Mouse (Mus musculus) midbrain, postnatal 0 days (tissue): Measurements from ENCODE around the gene 0610030E20Rik. TPM values are rescaled to one million over a fixed set of nuclear protein-coding genes. Genes with fewer than 3 reads are reported as not detected.

Experiments used
- ATAC-seq: fragments of 200-750 bp; cut with Nextera tagmentation; 2 replicates; pipeline ENCODE4 v1.8.0; 2017; ENCODE audit warnings: moderate number of reproducible peaks, mild to moderate bottlenecking, moderate TSS enrichment, moderate library complexity; ENCODE audit not compliant: low FRiP score
- DNase-seq: peaks from one replicate; pipeline ENCODE4 v3.0.0-alpha.2; 2015; ENCODE audit warnings: low spot score
- H3K27ac ChIP-seq: fragments of 300-500 bp; sonication (generic); 2 replicates; pipeline ENCODE4 v1.5.1; 2014; ENCODE audit warnings: low read depth, mild to moderate bottlenecking, low read length, mixed read lengths
- H3K27me3 ChIP-seq: fragments of 300-500 bp; sonication (generic); 2 replicates; pipeline ENCODE4 v1.6.1; 2014; ENCODE audit warnings: low read length, control low read depth, mixed read lengths; ENCODE audit not compliant: insufficient read depth
- H3K36me3 ChIP-seq: fragments of 300-500 bp; sonication (generic); 2 replicates; pipeline ENCODE4 v1.6.1; 2014; ENCODE audit warnings: low read length, control low read depth, mixed read lengths; ENCODE audit not compliant: insufficient read depth
- H3K4me1 ChIP-seq: fragments of 300-500 bp; sonication (generic); 2 replicates; pipeline ENCODE4 v1.6.1; 2014; ENCODE audit warnings: mild to moderate bottlenecking, control low read depth, antibody characterized with exemption, low read length, mixed read lengths; ENCODE audit not compliant: insufficient read depth
- H3K4me2 ChIP-seq: fragments of 300-500 bp; sonication (generic); 2 replicates; pipeline ENCODE4 v1.6.1; 2014; ENCODE audit warnings: low read depth, mild to moderate bottlenecking, low read length, mixed read lengths; ENCODE audit not compliant: poor library complexity, severe bottlenecking
- H3K4me3 ChIP-seq: fragments of 300-500 bp; sonication (generic); 2 replicates; pipeline ENCODE4 v1.5.1; 2014; ENCODE audit warnings: low read depth, mild to moderate bottlenecking, low read length, moderate library complexity
- H3K9ac ChIP-seq: fragments of 300-500 bp; sonication (generic); replicated peaks from 2 replicates; pipeline ENCODE4 v1.6.1; 2014; ENCODE audit warnings: mild to moderate bottlenecking, low read length, moderate library complexity, mixed read lengths; ENCODE audit not compliant: poor library complexity, severe bottlenecking
- H3K9me3 ChIP-seq: fragments of 300-500 bp; sonication (generic); 2 replicates; pipeline ENCODE4 v1.6.1; 2016; ENCODE audit warnings: low read length, control low read depth
- CTCF ChIP-seq: IDR thresholded peaks from 2 replicates; pipeline ENCODE4 v1.5.1; 2016; ENCODE audit warnings: antibody characterized with exemption, mild to moderate bottlenecking
- WGBS: fragments of 180-500 bp; shearing (Covaris S2); extraction: QIAGEN DNeasy Blood & Tissue Kit; methylation state at CpG from one replicate; pipeline ENCODE4 v1.1.7; 2014; 5-methylcytosine and 5-hydroxymethylcytosine counted together
- polyA plus RNA-seq: library from polyadenylated mRNA; unstranded; fragments of >200 nt; fragmentation: Nextera tagmentation; extraction: Ambion mirVana; gene quantifications from 2 replicates; pipeline ENCODE4 v1.2.1, GENCODE M21; 2015
- total RNA-seq: library from RNA; depleted of rRNA; stranded (reverse); fragments of >200 nt; gene quantifications from 2 replicates; pipeline ENCODE4 v1.2.3, GENCODE M21; 2014

0610030E20Rik gene
- total and polyA plus RNA-seq, 2 experiments from 2014 or later, result 10.0 to 14.7 TPM

DNA sequence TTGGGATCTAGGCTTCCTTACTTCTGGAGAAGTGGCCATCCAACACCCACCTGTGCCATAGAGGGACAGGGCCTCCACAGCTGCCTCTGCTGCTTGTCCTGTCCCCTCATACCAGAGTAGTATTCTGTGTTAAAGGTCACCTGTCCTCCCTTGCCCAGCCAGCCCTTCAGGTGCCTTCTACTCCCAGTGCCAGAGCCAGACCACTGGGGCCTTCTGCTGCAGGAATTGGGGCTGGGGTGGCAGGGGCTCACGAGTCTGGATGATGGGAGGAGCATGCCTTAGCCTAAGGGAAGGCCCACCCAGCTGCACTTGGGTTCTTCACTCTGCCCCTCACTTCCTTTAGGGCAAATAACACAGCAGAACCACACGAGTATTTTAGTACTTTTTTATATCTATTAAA lies 12.2 kb downstream of the 0610030E20Rik start:
- peaks cover 15% of the 10 kb centered on the region for H3K4me1 ChIP-seq
- H3K36me3 ChIP-seq, result peaks cover 27% of the 10 kb centered on the region
- no peak overlapping the region for H3K9ac ChIP-seq
- no peaks in the 10 kb centered on the region for H3K27me3 ChIP-seq
- no peak for TF ChIP-seq CTCF
- no peak overlapping the region for H3K4me3 ChIP-seq
- DNase-seq (no peak), ATAC-seq (no peak)
- no peak overlapping the region for H3K4me2 ChIP-seq
- 77% methylated on average over 2 of the region's 2 CpGs for WGBS
- H3K9me3 ChIP-seq, result no peaks in the 10 kb centered on the region
- no peak overlapping the region for H3K27ac ChIP-seq

DNA sequence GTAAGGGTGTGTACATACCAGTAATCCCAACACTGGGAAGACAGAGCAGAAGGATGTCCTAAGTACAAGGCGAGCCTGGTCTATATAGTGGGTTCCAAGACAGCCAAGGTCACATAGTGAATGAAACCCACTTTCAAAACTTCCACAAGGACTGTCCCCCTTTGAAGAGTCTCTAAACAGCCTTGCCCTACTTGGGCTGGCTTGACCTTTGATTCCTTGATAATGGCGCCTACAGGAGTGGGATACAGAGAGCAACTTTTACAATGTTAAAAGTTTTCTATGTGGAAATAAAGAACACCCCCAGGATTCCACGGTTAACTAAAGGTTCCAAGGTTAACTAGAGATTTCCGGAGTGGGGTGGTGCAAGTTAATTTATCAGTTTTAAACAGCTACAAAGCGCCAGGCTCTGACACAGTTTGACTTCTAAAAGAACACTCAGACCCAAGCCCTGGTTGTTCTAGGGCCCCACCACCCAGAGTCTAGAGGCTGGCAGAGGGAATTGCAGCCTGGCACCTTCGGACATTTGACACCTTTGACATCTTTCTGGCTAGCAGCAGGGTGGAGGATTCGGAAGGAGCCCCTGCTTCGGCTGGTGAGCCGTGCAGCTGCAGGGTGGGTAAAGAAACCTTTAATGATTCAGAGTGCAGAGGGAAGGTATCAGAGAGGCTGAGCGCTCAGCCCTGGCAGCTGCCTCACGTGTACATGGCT lies 12.9 kb downstream of the 0610030E20Rik start:
- DNase-seq (no peak), ATAC-seq (no peak)
- Histone ChIP-seq H3K27me3 (no peaks in the 10 kb centered on the region), H3K36me3 (peaks cover 27% of the 10 kb centered on the region), H3K27ac (no peak overlapping the region), H3K9me3 (no peaks in the 10 kb centered on the region), H3K4me1 (peaks cover 8% of the 10 kb centered on the region), H3K4me3 (no peak overlapping the region), H3K9ac (no peak overlapping the region), H3K4me2 (no peak overlapping the region)
- 84% methylated on average over 11 of the region's 11 CpGs for WGBS
- TF ChIP-seq CTCF, result no peak

DNA sequence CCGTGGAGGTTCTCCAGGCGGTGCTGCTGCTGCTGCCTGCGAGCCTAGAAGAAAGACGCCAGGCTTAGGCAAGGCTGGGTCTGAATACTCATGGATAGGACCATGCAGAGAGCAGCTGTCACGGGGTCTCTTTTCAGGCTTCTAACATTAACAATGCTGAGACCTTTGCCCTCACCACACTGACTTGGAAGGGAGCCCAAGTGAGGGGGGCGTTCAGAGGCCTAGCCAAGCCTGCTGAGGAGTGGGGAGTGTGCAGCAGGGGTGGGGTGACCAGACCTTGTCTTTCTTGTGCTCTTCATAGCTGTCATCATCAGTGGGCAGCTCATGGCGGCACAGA lies 13.4 kb downstream of the 0610030E20Rik start:
- no peak for TF ChIP-seq CTCF
- Histone ChIP-seq H3K9me3 (no peaks in the 10 kb centered on the region), H3K36me3 (peaks cover 27% of the 10 kb centered on the region), H3K4me2 (no peak overlapping the region), H3K4me1 (peaks cover 8% of the 10 kb centered on the region), H3K4me3 (no peak overlapping the region), H3K27me3 (no peaks in the 10 kb centered on the region), H3K27ac (no peak overlapping the region), H3K9ac (no peak overlapping the region)
- no peak for ATAC-seq
- WGBS, result 56% methylated on average over 7 of the region's 7 CpGs
- no peak for DNase-seq

DNA sequence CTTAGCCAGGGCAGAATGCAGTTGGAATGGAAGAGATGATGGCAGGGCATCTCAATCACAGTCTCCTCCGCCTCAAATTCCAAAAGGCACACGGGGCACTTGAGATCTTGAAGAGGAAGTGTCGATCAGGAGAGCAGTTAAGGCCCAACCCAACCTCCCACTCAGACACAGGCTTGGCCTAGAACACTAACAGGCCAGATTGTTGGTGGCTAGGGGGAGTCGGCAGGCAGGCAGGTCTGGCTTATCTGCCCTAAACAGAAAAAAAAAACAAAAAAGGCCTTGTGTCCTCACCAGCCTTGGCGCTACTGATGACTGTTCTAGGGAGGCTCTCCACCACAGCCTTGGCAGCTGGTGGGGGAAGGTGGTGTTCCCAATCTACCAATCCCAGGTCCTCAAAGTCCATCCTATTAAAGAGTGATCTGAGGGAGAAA lies 14.0 kb downstream of the 0610030E20Rik start:
- H3K27ac ChIP-seq, result no peak overlapping the region
- H3K4me3 ChIP-seq, result peak overlapping the region; percentile 72
- ATAC-seq (no peak), DNase-seq (no peak)
- no peaks in the 10 kb centered on the region for H3K9me3 ChIP-seq
- no peaks in the 10 kb centered on the region for H3K27me3 ChIP-seq
- WGBS, result 78% methylated on average over 5 of the region's 5 CpGs
- no peak overlapping the region; the same call in 1 of the 2 replicates for H3K9ac ChIP-seq
- peaks cover 8% of the 10 kb centered on the region for H3K4me1 ChIP-seq
- H3K4me2 ChIP-seq, result peak overlapping the region; percentile 77
- H3K36me3 ChIP-seq, result peaks cover 27% of the 10 kb centered on the region
- no peak for TF ChIP-seq CTCF

GRCm38 (mm10) chr6:72362132-72363028 lies 15.3 kb downstream of the 0610030E20Rik start:
- Histone ChIP-seq H3K9ac (peak overlapping the region; percentile 68), H3K27me3 (no peaks in the 10 kb centered on the region), H3K36me3 (peaks cover 24% of the 10 kb centered on the region), H3K9me3 (no peaks in the 10 kb centered on the region), H3K4me2 (peak overlapping the region; percentile 77), H3K27ac (peak overlapping the region; percentile 66), H3K4me1 (peaks cover 8% of the 10 kb centered on the region), H3K4me3 (peak overlapping the region; percentile 72)
- ATAC-seq (peak; percentile 99), DNase-seq (peak; percentile 99)
- TF ChIP-seq CTCF, result peak; percentile 68
- under 1% methylated on average over 42 of the region's 42 CpGs for WGBS

- peaks cover 11% of the 10 kb centered on the region for H3K36me3 ChIP-seq
- peaks cover 8% of the 10 kb centered on the region for H3K4me1 ChIP-seq
- WGBS, result 41% methylated on average over 7 of the region's 7 CpGs
- ATAC-seq (no peak), DNase-seq (no peak)
- H3K4me2 ChIP-seq, result no peak overlapping the region
- no peak overlapping the region for H3K4me3 ChIP-seq
- TF ChIP-seq CTCF, result peak; percentile 29
- H3K27ac ChIP-seq, result no peak overlapping the region
- no peaks in the 10 kb centered on the region for H3K9me3 ChIP-seq
- no peak overlapping the region for H3K9ac ChIP-seq
- no peaks in the 10 kb centered on the region for H3K27me3 ChIP-seq
Observed at GRCm38 (mm10) chr6:72364009-72364408, 16.9 kb downstream of the 0610030E20Rik start.
